Mouse (Mus musculus) bone marrow, adult 2 months (tissue): ENCODE measurements around the gene Cdc42se2.

Source experiments
- CTCF ChIP-seq: fragments of 200-500 bp; IDR thresholded peaks from 2 replicates; pipeline ENCODE4 v1.5.1; 2011; ENCODE audit warnings: low read length, control low read depth; ENCODE audit not compliant: control insufficient read depth, insufficient read depth
- POLR2A ChIP-seq: fragments of 200-500 bp; IDR thresholded peaks from 2 replicates; pipeline ENCODE4 v1.6.1; 2011; ENCODE audit warnings: low read depth, mild to moderate bottlenecking, control low read depth, low read length, borderline replicate concordance; ENCODE audit not compliant: control insufficient read depth

- TF ChIP-seq POLR2A = no peak
- TF ChIP-seq CTCF = no peak
Observed at GRCm38 (mm10) chr11:54817449-54817848, 30.0 kb upstream of the Cdc42se2 start.
